Mouse (Mus musculus) cerebellum, adult 2 months (tissue): ENCODE results near the gene Zkscan6.

Experiments
- CTCF ChIP-seq: fragments of 200-500 bp; IDR thresholded peaks from 2 replicates; pipeline ENCODE4 v1.5.1; 2011; ENCODE audit warnings: low read depth, mild to moderate bottlenecking, control low read depth, low read length, moderate library complexity, borderline replicate concordance; ENCODE audit not compliant: insufficient read depth
- POLR2A ChIP-seq: fragments of 200-500 bp; IDR thresholded peaks from 2 replicates; pipeline ENCODE4 v1.6.1; 2011; ENCODE audit warnings: low read length, control low read depth, borderline replicate concordance; ENCODE audit not compliant: insufficient read depth

DNA sequence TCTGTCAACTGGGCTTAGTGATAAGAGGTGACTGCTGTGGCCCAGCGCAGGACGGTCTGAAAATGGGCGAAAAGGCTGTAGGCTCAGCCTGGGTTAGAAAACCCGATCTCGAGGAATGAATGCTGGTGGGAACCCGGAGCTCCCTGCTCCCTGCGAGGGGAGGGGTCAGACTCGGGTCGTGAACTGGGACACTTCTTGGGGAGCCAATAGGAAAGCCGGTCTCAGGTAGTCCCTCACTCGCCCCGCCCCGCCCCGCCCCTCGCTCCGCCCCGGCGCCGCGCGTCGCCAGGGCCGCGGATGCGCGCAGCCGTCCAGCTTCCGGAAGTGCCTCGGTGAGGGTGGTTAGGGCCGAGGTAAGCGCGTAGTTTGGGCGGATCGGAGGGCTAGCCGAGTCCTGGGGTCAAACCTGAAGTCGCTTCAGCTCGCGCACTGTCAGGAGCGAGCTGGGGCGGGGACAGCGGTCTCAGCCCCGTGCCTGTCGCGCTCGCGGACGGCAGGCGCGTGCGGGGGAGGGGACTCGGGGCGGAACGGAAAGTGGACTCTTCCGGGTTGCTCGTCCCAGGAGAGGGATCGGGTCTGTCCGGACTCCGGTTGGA lies at the start of gene Zkscan6:
- TF ChIP-seq POLR2A: peak; percentile 74; the same call in 1 of the 2 replicates
- no peak for TF ChIP-seq CTCF
